Mouse (Mus musculus) megakaryocyte, adult 5-6 weeks (primary cell): ENCODE data around the gene Cachd1. TPM values are rescaled to one million over a fixed set of nuclear protein-coding genes. Genes with fewer than 3 reads are reported as not detected.

ENCODE experiments used
- ATAC-seq: 2 replicates; pipeline ENCODE4 v1.8.0; 2016; ENCODE audit warnings: mild to moderate bottlenecking, inconsistent platforms; ENCODE audit not compliant: poor library complexity, severe bottlenecking
- total RNA-seq, 2 experiments: library from RNA; stranded (forward) in 1 of 2; stranded (reverse) in 1 of 2; fragments of 153-499, 151-499 nt in 1 of 2; fragments of 221-1000, 200-1000 nt in 1 of 2; gene quantifications; 2 replicates each; pipeline versions ENCODE4 v1.2.3 to v1.2.4; 2015 to 2017

The Cachd1 gene
- 0.34 TPM in 1 of 2 replicates, not detected in the other for total RNA-seq (2015)
- 0.18 and 7.0 TPM in 2 replicates for total RNA-seq (2017)

DNA sequence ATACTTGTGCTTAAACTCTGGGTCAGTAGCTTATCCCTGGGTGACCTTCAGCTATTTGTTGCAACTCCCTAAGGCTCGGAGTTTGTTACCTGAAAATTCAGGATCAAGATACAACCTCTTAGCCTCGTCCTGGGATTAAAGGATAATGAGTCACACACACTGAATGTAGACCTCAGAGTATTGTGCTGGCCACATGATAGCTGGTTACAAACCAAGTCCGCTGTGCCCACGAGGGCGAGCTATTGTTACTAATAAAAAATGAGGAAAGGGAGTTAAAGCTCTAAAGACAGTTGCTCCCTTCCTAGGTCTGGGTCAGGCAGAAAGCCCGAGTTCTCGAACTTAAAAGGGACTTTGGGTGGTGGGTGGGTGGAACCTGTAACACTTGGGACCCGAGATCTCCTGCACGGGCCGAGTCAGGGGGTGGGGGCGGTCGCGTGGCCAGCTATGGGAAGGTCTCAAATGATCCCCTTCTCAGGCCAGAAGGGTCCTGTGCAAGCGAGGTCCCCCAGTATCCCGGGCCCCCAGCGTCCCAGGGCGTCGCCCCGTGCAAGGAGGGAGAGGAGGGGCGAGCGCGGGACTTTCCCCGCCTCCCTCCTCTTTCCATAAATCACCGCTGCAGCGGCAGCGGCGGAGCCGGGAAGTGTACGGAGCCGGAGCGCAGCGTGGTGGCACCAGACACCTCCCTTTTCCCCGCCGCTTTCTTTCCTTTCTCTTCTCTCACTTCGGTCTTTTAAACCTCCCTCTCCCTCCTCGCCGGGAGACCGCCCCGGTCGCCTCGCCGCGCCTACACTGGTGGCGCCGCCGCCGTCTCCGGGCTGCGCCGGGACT, at the start of gene Cachd1:
Cachd1 (plus strand) TSS at position 633 of the 828 bp plus-strand sequence.
- ATAC-seq: no peak

DNA sequence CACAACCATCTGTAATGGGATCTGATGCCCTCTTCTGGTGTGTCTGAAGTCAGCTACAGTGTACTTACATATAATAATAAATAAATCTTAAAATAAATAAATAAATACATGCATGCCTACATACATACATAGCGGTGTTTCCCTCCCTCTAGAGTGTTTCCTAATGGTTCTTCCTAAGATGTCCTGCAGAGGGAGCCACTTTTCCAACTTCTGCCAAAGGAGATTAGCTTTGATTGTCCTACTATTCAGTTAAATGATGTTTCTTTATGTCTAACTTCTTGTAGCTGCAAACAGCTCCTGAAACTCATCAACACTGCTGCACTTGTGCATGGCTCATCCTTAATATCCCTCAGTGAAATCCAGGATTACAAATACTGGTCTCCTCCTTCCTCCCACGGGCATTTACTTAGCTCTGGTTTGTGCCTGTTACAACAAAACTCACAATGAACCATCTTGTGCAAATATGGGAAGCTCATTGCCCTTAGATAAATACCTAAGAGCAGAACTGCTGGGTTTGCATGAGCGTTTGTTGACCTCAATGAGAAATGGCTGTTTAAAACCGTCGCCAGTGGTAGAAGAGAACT, 47.5 kb upstream of the Cachd1 start:
- no peak for ATAC-seq

DNA sequence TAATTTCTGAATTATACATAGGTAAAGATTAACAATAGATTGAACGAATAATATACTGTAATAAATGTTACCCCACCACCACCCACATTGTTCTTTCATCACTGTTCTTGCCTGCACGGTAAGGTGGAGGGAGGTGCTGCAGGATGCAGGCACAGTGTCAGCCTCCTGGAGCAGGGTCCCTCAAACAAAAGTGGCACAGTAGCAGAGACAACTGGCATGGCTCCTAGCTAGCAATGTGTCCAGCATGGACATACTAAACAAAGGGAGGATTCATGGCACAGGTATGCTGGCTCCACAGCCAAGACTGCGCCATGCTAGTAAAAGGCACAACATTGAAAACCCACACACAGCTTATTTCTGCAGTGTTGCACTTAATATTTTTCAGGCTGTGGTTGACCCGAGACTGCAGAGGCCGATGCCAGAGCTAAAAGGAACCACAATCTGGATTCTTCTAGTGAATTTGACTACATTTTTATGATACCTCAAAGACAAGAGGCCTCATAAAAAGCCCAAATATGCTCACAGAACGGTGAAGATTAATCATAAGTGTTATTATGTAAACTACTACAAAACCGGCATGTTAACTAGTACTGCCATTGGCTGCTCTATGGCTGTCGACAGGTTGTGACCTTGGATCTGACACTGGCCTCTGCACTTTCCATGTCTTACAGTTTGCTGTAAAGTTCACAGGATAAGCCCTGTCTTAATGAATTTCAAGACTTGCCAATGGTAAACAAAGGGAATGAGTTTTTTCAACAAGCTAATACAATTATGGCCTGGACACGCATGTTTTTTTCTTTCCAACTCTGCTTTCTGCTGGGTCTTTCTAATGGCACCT, 41.2 kb upstream of the Cachd1 start:
- no peak for ATAC-seq

DNA sequence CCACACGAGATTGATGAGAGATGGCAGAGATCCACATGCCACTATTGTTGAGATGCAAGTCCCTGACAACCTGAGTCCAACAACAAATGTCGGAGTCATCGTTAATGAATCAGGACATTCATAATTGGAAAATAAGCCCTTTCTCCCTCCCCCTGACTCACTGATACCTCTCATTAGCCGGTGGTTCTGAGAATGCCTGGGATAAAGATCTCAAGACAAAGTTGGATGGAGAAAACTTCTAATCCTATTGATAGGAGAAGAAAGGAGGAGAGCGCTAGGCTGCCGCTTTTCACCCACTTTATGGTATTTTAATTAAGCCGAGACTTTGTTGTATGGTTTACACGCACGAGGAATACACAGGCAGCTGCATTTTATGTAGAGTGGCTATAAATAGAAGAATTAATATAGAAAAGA, 40.5 kb upstream of the Cachd1 start:
- no peak for ATAC-seq

DNA sequence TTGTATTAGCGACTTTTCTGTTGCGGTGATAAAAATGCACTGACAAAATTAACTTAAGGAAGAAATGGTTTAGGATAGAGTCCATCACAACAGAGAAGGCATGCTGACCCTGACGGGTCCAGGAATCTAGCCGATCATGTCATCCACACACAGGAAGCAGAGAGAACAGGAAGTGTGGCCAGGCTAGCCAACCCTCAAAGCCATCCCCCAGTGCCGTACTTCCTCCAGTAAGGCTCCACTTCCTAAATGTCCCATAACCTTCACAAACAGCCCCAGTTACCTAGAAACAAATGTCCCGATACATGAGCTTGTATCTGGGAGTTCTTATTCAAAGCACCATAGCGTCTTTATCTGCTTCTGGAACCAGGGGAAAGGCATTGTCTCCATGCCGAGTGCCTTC, 32.9 kb upstream of the Cachd1 start:
- peak; percentile 52 for ATAC-seq

DNA sequence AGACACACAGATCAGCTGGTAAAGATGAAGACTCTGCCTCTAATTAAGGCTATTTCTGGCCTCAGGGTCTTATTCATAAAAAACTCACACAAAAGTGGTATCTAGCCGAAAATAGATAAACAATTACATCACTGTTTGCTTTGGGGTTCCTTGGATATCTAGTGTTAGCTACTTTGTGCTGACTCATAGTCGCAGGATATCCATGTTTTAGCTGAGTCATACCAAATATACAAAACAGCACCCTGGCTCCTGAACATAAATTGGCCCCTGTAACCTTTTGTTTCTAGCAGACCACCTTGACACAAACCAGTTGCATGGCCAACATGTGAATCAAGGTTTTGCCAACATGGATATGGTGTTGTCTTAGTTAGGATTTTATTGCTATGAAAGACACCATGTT, 24.2 kb upstream of the Cachd1 start:
- no peak for ATAC-seq

DNA sequence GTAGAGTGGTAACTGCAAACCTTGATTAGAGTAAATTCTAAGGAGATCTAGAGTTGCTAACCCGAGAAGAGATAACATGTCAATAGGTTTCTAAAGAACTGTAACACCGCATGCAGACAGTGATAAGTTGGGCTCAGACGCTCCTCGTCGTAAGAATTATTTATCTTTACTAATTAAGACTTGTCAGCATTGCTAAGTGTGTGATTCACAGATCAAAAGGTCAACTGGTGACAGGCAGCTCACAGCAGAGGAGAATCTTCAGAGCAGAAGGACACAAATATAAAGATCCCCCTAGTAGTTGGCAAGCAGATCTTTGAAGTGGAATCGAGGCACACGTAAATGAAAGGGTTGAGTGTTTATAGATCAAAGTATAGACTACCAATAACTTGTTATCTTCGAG, 20.8 kb upstream of the Cachd1 start:
- no peak for ATAC-seq

DNA sequence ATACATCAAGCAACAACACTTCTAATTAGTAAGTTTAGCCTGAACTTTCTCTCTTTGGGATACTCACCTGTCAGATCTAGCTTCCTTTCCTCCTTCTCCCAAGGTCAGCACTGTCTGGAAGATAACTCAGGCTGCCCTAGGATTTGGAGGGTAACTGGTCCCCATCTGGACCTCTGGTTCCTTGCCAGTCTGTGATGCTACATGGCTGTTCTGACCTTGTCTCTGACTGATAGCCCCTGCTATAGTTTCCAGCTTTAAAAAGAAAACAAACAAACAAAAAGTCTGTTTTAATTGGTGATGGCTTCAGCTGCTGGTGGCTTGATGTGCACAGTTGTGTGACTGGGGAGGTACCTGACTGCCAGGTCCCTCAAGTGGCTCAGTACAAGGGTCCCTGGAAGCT, 20.0 kb upstream of the Cachd1 start:
- ATAC-seq: no peak

DNA sequence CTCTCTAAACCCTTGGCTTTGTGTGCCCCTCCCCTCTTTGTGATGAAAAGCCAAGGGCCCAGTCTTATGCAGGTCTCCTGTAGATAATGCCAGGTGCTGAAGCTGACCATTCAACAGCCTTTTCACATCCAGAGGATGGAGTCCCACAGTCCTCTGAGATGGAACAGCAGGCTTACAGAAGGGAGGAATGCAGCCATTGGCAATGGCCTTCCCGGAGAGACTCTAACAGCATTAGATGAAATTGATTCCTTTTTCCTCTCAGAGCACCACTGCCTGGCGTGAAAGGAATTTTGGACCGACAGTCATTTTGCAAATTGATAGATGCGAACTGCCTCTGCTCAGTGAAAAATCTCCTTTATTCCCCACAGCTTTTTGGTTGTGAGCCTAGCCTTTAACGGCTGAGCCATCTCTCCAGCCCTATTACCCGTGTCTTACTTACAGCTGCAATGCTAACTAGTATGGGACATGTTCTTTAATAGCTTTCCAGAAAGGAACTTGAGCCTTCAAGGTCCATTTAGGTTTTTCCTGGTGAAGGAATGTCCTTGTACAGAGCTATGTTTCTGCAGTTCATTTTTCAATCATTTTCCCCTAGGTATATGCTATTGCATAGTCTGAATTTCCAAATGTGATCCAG, 18.1 kb upstream of the Cachd1 start:
- no peak for ATAC-seq

DNA sequence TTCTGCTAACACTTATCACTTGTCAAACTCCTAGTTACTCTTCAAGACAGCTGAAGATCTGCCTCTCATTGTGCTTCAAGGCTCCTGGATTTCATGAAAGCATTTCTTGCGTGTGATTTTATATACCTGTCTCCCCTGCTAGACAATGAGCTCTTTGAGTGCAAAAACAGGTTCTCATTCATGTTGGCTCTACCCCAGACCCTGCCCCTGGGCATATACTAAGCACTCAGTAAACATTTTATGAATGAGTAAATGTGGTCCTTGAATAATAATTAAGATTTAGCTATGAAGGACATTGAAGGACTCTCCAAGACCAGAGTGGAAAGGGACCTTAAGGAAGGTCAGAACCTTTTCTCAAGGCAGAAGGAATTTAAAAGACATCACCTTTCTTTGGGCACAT, 16.9 kb upstream of the Cachd1 start:
- ATAC-seq: no peak

DNA sequence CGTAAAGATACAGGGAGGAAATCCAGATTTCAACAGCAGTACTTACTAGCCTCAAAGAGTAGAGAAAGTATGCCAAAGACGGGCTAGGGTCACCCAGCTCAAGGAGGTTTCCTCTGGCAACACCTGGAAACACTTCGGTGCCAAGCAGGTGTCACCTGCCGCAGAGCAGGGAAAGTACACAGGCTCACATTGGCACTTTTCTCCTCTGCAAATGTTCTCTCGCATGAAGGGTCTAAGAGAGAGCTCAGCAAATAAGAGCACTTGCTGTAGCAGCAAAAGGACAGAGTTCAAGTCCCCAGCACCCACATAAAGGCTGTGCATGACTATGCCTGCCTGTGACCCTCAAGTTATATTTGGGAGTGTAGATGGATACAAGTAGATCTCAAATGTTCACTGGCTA, 16.1 kb upstream of the Cachd1 start:
- no peak for ATAC-seq

DNA sequence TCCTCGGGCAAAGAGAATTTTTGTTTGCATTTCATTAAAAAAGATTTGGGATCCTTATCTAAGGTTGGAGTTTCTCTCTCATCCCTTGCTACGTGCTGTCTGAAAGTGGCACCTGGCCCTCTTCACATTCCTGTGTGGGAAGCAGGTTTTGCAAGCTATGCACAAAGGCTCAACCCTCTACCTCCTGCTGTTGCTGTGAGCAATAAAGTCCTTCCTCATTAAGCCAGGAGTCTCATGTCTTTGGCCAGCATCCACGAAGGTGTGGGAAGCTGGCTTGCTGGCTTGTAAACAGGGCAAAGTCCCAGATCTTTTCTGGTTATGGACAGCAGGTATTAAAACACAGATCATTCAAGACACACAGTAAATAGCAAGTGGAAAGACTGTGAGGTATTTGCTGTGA, 7.9 kb upstream of the Cachd1 start:
- ATAC-seq: no peak

DNA sequence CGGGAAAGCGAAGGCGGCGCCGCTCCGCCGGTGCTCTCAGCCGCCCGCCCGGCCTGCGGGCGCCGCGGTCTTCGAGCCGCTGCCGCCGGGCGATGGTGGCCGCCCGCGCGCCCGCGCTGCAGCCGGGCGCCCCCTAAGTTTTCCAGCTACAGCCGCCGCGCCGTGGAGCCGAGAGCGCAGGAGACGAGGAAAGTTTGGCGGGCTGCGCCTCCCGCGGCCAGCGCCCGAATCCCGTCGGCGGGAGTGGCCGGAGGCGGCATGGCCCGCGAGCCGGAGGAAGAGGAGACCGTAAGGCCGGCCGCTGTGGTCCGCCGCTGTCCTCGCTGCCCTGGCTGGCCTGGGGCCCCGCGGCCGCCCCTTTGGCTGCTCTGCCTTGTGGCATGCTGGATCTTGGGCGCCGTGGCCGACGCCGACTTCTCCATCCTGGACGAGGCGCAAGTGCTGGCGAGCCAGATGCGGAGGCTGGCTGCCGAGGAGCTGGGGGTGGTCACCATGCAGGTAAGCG, 448 bp downstream of the Cachd1 start:
- no peak for ATAC-seq

DNA sequence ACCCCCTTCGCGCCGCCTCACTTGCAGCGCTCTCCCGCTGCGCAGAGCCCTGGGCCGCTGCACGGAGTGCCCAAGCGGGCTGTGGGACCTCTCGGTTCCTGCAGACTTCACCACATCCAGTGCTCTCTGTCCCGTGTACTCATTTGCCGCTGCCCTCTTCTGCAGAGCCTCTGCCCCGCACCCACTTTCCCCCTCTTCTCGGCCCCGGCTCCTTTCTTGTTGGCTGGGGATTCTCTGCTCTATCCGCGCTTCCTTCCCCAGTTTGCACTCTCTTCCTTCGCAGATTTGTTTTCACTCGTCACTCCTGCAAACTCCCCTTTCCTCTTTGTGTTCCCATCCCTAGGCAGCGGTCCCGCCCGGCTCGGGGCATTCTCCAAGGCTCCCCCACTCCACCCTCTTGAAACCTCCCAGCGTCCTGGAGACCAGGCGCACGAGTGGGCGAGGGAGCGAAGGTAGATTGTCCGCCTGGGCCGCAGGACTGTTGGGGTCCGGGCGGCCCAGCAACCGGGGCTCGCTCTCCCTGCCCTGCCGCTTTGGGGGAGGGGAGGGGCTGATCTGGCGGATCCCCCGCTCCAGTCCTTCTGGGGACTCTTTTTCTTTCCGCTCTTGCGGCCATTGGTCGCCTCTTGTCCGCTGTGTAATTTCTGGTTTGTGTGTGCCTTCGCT, 1.0 kb downstream of the Cachd1 start:
- ATAC-seq: no peak

DNA sequence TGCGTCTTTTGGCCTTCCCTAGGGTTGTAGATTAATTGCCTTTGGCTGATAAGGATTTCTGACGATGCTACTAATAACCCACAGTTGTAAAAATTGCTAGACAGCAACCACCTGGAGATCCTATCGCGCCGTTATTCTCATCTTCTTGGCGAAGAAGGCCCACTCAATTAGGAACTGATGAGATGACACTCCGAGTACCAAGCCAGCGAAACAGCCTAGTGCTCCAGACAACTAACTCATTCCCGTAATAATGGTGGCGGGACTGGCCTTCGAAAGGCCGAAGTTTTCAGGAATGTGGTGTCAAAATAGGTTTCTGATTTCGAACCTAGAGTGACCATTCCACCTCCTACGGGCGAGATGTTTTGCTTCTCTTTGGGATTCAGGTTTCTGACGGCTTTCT, 1.6 kb downstream of the Cachd1 start:
- no peak for ATAC-seq

DNA sequence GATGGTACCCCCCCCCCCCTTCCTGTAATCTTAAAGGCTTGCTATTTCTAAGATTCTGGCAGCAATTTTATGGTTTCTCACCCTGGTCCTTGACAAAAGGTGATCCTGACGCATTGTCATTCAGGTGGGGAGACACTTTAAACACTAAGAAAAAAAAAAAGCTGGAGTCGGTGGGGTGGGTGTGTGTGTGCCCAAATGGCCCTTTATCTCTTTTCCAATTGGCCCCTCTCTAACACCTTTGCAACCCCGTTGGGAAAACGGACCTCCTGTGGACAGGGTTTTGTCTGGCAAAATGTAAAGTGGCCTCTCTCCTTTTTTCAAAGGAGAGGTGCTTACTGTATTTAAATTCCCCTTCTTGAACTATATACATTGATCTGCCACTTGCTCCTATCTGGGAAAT, 2.5 kb downstream of the Cachd1 start:
- no peak for ATAC-seq

DNA sequence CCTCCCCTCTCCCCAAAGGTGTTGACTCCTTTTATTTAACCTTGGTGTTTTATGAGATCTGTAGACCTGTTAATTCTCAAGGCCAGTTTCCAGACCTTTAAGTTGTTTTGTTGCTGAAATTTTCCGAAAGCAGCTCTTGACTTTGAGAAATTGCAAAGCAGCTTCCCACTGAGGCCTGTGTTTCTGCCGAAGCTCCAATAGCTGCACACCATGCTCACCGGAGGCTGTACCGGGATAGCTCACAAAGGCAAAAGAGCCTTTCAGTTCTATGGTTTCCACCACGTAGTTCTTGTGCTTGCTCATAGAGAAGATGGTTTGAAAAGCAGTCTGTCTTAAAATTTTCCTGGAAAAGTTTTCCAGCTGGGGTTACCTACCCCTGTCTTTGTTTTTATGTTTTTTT, 3.2 kb downstream of the Cachd1 start:
- no peak for ATAC-seq

DNA sequence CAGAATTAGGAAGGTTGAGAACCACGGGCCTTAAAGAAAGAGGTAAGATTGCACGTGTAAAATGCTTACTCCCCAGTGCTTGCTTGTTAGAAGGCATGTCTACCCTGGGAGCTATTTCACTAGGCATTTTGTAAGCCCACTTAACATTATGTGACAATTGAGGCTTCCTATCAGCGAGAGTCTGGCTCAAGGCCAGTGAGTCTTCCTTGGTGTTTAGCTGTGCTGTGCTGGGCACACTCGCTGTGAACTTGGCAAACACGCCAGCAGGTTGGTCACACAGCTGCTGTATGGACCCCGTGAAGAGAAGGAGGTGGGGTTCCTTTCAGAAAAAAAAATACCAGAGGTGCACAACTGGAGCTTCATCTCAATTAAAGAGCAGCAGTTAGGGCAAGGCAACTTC, 4.4 kb downstream of the Cachd1 start:
- ATAC-seq: no peak

DNA sequence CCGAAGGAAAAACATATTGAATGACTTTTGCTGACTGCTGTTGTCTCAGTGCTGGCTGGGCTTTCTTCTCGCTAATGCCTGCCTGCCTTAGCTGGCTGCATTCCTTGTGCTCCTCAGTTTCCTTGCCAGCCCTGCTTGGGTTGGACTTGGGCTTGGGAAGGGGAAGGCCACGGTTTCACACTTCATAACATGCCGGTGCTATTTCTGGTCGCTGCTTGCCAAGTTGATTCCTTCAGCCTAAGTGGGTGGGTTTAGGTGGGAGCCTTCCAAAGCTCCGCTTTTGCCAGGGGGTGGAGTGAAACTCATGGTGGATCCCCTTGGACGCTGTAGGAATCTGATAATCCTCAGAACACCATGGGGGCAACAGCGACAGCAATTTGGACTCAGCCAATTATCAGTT, 5.9 kb downstream of the Cachd1 start:
- ATAC-seq: no peak

DNA sequence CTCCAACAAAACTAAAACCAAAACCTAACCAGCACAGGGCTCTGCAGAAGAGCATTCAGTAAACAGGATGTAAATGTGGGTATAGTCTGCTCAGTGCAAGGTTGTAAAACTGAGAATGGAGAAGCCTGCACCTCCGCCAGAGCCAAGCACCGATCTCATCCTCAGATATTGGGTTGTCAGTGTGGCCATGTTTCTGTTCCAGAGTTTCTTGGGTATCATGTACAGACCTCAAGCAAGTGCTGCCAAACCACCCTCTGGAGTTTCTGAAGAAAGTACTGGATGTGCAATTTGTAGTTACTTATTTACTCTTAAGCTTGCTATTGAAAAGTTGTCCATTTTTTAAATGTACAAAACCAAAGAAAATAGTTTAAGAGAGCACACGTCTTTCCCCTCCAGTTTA, 6.4 kb downstream of the Cachd1 start:
- ATAC-seq: no peak

DNA sequence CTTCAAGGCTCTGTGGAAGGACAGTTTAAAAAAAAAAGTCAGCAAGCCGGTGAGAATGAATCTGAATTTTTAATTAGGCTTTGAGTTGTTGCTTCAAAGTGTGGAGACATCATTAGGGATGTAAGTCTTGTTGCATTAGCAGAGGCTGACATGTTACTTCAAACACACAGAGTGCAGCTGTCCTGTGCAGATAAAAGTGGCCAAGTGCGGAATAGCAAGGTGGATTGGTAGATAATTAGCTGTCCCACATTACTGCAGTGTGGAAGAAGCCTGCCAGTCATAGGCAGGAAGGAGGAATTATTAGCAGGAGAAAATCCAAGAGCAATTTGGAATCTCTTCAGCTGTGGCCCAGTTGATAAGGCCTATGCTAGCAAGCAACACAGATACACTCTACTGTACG, 10.7 kb downstream of the Cachd1 start:
- ATAC-seq: no peak
